In the genomic region with DNA sequence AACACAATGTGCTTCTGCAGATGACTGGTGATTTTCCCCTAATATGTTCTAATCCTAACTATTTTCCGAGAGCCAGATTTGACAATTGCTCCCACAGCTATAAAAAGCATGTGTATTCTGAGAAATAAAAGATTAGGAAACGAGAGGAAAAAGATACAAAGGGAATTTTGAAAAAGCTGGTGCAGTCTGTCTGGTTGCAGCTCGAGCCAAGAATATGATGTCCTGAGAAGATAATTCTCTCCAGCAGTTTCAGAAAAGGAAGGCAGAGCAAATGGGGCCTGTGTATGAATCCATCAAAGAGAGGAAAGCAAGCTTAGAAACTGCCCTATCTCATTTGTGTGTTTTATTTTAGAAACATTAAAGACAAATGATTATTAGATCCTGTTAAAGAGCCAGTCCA, we compare ENCODE assay signal across 13 mouse cellular contexts.
"Had no signal": no experiment of that assay in that cellular context is flagged by ENCODE, and none has a peak within 500 bp of the region (broad histone marks: within the 10 kb centered on the region; RNA-seq: fewer than 3 reads in every experiment).

No protein-coding gene starts in this region.

- DNase-seq: kidney, adult 11 months; kidney, adult 8-10 months; kidney, postnatal 10 days; kidney, postnatal 36 days; liver; lung, adult 18-20 months; lung, postnatal 4 days; midbrain, embryonic 14.5 days; retina, postnatal 1 day; right cerebral cortex, postnatal 25 days; thymus, postnatal 25 days had no signal

- ATAC-seq: intestine, embryonic 15.5 days; liver, embryonic 12.5 days had no signal
